Mouse (Mus musculus): Measurements from ENCODE around the gene Sh2d4b.

Sh2d4b gene

GRCm38 (mm10) chr14:40906770-40907169, 13.7 kb upstream of the Sh2d4b start:
- DNase-seq (ENCODE audit: low spot score in 2 of 2), result no peak

DNA sequence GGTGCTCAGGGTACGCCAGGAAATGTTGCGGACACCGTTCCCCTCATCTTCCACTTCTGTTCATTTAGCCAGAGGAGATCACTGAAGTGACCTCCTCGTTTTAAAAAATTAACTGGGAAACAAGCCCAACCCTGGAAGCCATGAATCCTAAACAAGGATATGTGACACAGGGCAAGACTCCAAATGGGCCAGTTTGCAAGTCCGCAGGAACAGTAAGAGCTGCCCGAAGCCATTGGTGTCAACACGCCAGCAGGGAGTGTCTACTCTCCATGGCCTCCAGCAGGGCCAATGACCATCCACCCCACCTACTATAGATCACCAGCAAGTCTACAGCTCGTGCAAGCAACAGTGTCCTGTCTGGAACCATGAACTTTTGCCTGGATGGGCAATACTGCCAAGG, 12.7 kb upstream of the Sh2d4b start:
- DNase-seq (ENCODE audit: low spot score in 2 of 2), result no peak

DNA sequence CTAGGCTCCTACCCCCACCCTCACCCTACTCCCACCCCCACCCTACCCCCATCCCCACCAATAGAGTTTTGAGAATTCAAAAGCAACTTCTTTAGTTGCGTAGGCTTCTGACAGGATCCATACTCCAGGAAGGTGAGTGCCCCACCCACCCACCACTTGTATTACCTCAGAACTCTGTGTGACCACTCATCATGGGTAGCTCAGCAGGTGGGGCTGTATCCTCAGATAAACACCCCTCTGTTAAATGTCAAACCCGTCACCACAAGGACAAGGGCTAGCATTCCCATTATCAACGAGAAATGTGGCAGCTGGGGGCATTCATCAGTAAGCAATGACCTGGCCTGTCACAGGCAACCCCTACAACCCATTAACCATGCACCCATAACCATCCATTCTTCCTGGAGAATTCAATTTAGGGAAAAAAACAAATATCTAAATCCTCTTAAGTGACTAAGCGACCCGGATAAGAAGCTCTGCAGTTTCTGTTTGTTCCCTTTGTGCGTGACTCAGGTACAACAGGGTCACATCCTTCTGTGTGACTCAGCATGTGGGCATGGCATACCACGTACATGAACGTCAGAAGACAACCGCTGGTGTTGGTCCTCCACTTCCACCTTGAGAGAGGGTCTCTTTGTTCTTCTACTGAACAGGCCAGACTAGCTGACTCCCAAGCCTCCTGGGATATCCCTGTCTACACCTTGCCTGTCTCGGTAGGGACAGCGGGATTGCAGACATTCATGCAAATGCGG, 9.4 kb upstream of the Sh2d4b start:
- no peak for DNase-seq (ENCODE audit: low spot score in 2 of 2)

- DNase-seq (ENCODE audit: low spot score in 2 of 2), result no peak
These were observed 7.2 kb upstream of the Sh2d4b start for GRCm38 (mm10) chr14:40900267-40900666.

DNA sequence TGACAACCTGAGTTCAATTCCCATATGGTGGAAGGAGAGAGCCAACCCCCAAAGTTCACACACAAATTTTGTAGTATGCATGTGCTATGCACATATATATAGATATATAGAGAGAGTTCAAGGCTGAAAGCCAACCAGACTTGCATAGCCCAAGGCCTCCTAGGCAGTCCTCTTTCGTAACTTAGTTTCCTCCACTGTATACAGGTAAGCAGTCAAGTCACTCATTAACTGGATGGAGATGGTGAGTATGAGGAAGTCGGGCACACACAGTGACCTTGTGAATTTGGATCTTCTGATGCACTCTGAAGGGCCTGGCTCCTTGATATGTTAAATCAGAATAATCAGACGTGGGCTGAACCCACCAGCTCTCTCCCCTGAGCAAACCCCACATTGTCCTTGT, 4.8 kb upstream of the Sh2d4b start:
- no peak for DNase-seq (ENCODE audit: low spot score in 2 of 2)

DNA sequence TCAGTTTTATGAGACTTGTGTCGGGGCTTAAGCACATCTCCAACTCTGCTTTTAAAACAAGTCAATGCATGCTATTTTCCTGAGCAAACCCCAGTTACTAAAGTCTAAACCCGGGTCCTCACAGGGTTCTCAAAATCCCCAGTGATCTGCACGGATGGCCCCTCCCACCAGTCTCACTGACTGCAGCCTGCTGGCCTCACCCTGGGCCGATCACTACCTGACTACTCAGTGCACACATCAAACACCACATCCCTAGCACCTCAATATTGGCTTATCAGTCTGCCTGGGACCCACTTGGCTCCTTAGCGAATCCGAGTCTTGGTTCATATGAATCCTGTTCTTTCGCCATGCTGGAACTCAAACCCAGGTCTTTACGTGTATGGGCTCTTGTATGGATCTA, 2.6 kb upstream of the Sh2d4b start:
- no peak for DNase-seq (ENCODE audit: low spot score in 2 of 2)

GRCm38 (mm10) chr14:40894576-40895247, 1.6 kb upstream of the Sh2d4b start:
- peak; percentile 80 to 82 for DNase-seq (ENCODE audit: low spot score in 2 of 2)

- DNase-seq (ENCODE audit: low spot score in 2 of 2), result no peak
These were observed 818 bp upstream of the Sh2d4b start for GRCm38 (mm10) chr14:40893884-40894283.

GRCm38 (mm10) chr14:40892326-40892825, 690 bp downstream of the Sh2d4b start:
- DNase-seq (ENCODE audit: low spot score in 2 of 2), result no peak

GRCm38 (mm10) chr14:40891506-40891905, 1.6 kb downstream of the Sh2d4b start:
- no peak for DNase-seq (ENCODE audit: low spot score in 2 of 2)

- no peak for DNase-seq (ENCODE audit: low spot score in 2 of 2)
These were observed 3.4 kb downstream of the Sh2d4b start for GRCm38 (mm10) chr14:40889704-40890103.

- DNase-seq (ENCODE audit: low spot score in 2 of 2), result no peak
These were observed 3.9 kb downstream of the Sh2d4b start for GRCm38 (mm10) chr14:40889181-40889580.

GRCm38 (mm10) chr14:40886428-40887202, 6.5 kb downstream of the Sh2d4b start:
- DNase-seq (ENCODE audit: low spot score in 2 of 2), result no peak

DNA sequence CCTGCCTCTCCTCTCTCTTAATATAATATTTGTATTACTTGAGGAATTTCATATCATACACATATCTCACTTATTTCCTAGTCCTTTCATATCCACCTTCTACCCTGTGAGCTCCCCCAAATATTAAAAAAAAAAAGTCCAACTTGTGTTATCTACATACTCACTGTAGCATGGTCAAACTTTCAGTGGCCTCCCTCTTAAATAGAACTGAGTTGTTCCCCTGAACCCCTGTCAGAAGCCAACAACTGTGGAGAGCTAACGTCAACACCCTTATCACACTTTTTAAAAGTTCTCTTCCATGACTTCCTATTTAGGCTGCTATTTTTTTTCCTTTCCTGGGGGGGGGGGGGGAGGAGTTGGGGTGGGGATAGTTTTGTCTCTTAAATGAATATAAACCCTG, 7.3 kb downstream of the Sh2d4b start:
- DNase-seq (ENCODE audit: low spot score in 2 of 2), result no peak

DNA sequence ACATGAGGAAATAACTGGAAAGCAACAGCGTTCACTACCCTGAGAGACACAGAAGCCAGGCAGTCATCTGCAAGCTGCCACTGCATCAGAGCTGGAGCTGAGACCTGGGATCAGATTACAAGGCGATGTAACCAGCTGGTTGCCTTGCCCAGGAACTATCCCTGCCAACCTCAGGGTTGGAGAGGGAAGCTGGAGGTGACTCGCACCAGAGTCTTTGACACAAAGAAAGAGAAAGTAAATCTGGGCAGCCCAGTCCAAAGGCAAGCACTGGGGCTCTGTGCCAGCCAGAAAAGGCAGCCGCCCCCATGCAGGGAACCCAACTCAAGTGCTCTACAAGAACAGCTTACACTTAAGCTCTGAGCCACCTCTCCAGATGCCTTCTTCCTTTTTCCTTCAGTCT, 7.8 kb downstream of the Sh2d4b start:
- DNase-seq (ENCODE audit: low spot score in 2 of 2), result no peak

- no peak for DNase-seq (ENCODE audit: low spot score in 2 of 2)
These were observed 18.5 kb downstream of the Sh2d4b start for GRCm38 (mm10) chr14:40874565-40874964.

DNA sequence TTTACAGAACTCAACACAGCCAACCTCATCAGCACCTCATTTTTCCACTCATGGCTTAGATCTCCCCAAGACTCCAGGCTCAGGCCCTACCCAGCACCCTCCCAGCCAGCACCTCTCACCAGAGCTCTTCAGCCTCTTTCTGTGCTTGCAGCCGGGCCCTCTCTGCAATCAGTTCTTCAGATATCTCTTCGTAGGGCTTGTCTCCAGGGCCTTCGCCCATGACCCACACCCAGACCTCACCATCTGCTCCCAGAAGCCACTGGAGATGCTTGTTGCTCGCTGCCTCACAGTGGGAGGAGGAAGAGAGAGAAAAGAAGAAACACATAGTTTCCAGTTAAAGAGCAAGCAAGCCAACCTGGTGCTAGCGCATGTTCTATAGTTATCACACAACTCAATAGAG, 19.1 kb downstream of the Sh2d4b start:
- no peak for DNase-seq (ENCODE audit: low spot score in 2 of 2)

GRCm38 (mm10) chr14:40870598-40870997, 22.5 kb downstream of the Sh2d4b start:
- DNase-seq (ENCODE audit: low spot score in 2 of 2), result no peak

DNA sequence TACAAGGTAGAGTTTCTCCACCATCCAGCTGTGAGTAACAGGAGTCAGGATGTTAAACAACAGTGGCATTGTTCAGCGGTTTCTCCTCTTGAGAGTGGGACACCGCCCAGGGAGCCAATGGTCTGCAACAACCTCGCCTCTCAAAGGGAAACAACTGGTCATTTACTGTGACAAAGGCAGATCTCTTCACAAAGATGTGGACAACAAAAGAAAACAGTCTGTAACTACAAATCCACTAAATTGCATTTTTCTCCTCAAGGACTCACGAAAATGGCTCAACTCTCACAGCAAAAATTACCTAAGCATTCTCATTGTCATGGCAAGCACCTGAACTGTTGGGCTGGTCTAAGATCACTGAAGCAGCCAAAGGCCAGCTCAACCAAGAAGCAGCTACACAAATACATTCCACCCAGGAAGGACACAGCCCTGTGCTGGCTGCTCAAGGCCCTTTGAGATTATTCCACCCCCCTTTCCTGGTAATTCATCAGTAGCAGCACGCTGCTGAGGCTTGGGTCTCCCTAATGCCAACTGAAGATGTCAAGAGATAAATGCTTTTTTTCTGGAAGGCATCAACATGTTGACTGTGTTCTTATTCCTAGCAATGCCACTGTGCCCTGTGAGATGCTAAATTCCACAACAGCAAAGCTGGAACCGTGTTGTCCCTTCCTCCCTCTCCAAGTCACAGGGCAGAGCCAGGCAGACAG, 28.1 kb downstream of the Sh2d4b start:
- no peak for DNase-seq (ENCODE audit: low spot score in 2 of 2)

GRCm38 (mm10) chr14:40863659-40864058, 29.4 kb downstream of the Sh2d4b start:
- DNase-seq (ENCODE audit: low spot score in 2 of 2), result no peak

- DNase-seq (ENCODE audit: low spot score in 2 of 2), result no peak
These were observed 30.0 kb downstream of the Sh2d4b start for GRCm38 (mm10) chr14:40863022-40863421.

DNA sequence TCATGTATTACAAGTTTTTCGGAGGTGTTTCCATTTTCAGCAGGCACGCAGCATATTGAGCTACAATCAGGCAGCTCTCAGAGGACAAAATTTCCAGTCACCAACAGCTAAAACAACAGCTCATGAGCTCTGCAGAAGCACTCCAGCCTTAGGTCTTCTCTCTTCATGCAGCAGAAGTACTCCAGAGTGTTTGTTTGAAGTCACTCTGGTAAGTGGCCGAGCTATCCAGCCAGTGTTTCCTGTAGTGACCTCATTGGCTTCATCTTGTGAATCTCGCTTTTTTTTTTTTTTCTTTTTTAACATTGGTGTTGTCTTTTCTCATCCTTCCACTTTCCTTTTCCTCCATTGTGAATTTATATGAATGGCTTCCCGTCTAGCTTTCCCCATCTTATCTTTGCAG, 40.1 kb downstream of the Sh2d4b start:
- DNase-seq (ENCODE audit: low spot score in 2 of 2), result no peak
